Mouse (Mus musculus) liver, embryonic 14.5 days (tissue): Measurements from ENCODE around the gene Cd248. TPM values are rescaled to one million over a fixed set of nuclear protein-coding genes. Genes with fewer than 3 reads are reported as not detected.

Source experiments
- ATAC-seq: fragments of 200-750 bp; cut with Nextera tagmentation; 2 replicates; pipeline ENCODE4 v1.8.0; 2017; ENCODE audit warnings: moderate number of reproducible peaks, mild to moderate bottlenecking, moderate library complexity; ENCODE audit not compliant: insufficient read depth
- DNase-seq, 3 experiments: peaks; one replicate each; pipeline ENCODE4 v3.0.0-alpha.2; 2012 to 2013; ENCODE audit warnings: low read depth in 3 of 3, low spot score in 3 of 3
- H3K27ac ChIP-seq: fragments of 300-500 bp; sonication (generic); 2 replicates; pipeline ENCODE4 v1.5.1; 2014; ENCODE audit warnings: moderate library complexity, mild to moderate bottlenecking, control low read depth, inconsistent platforms
- H3K27me3 ChIP-seq: fragments of 300-500 bp; sonication (generic); 2 replicates; pipeline ENCODE4 v1.6.1; 2014; ENCODE audit warnings: mild to moderate bottlenecking, low read length, moderate library complexity; ENCODE audit not compliant: control insufficient read depth, insufficient read depth
- H3K36me3 ChIP-seq: fragments of 300-500 bp; sonication (generic); replicated peaks from 2 replicates; pipeline ENCODE4 v1.6.1; 2014; ENCODE audit warnings: low read depth; ENCODE audit not compliant: control insufficient read depth, insufficient read depth
- H3K4me1 ChIP-seq, 2 experiments: fragments of 200-500 bp in 1 of 2; fragments of 300-500 bp in 1 of 2; sonication (generic) in 1 of 2; replicated peaks; 2 replicates each; pipeline ENCODE4 v1.6.1; 2012 to 2014; ENCODE audit warnings: antibody characterized with exemption in 1 of 2, inconsistent platforms in 1 of 2, low read length in 1 of 2; ENCODE audit not compliant: control insufficient read depth in 2 of 2, insufficient read depth in 2 of 2
- H3K4me2 ChIP-seq: fragments of 300-500 bp; sonication (generic); 2 replicates; pipeline ENCODE4 v1.6.1; 2014; ENCODE audit warnings: low read depth, mild to moderate bottlenecking, control low read depth, moderate library complexity
- H3K4me3 ChIP-seq, 2 experiments: fragments of 200-500 bp in 1 of 2; fragments of 300-500 bp in 1 of 2; sonication (generic) in 1 of 2; 2 replicates each; pipeline ENCODE4 v1.5.1; 2012 to 2014; ENCODE audit warnings: low read depth in 2 of 2, low read length in 2 of 2, mild to moderate bottlenecking in 2 of 2, control low read depth in 1 of 2, inconsistent platforms in 1 of 2, moderate library complexity in 1 of 2; ENCODE audit not compliant: insufficient read depth in 1 of 2
- H3K9ac ChIP-seq: fragments of 300-500 bp; sonication (generic); replicated peaks from 2 replicates; pipeline ENCODE4 v1.6.1; 2014; ENCODE audit warnings: mild to moderate bottlenecking, control low read depth, moderate library complexity
- H3K9me3 ChIP-seq: fragments of 300-500 bp; sonication (generic); 2 replicates; pipeline ENCODE4 v1.6.1; 2016; ENCODE audit warnings: low read length, mixed read lengths; ENCODE audit not compliant: control insufficient read depth
- CTCF ChIP-seq: IDR thresholded peaks from 2 replicates; pipeline ENCODE4 v1.5.1; 2016; ENCODE audit warnings: antibody characterized with exemption, low read depth, control low read depth
- EP300 ChIP-seq: IDR thresholded peaks from 2 replicates; pipeline ENCODE4 v1.6.1; 2016; ENCODE audit warnings: antibody characterized with exemption, low read depth
- WGBS: fragments of 180-500 bp; shearing (Covaris S2); extraction: QIAGEN DNeasy Blood & Tissue Kit; methylation state at CpG from one replicate; pipeline ENCODE4 v1.1.7; 2014; ENCODE audit not compliant: insufficient replicate concordance; 5-methylcytosine and 5-hydroxymethylcytosine counted together
- polyA plus RNA-seq, 2 experiments: library from polyadenylated mRNA; depleted of rRNA in 1 of 2; stranded (reverse) in 1 of 2; unstranded in 1 of 2; fragments of >200 nt; fragmentation: Nextera tagmentation in 1 of 2; extraction: Ambion mirVana in 1 of 2; gene quantifications; 2 replicates each; pipeline versions ENCODE4 v1.2.1 to v1.2.3; 2012 to 2014

The Cd248 gene
- polyA plus RNA-seq, 2 experiments = 2.0 to 2.8 TPM

- Histone ChIP-seq H3K27ac (no peak overlapping the region), H3K4me1 (peaks cover 12 to 18% of the 10 kb centered on the region in 2 experiments), H3K36me3 (no peaks in the 10 kb centered on the region), H3K9ac (peak overlapping the region; percentile 61), H3K4me3 (peak overlapping the region; percentile 53 to 60), H3K4me2 (peak overlapping the region; percentile 84), H3K9me3 (no peaks in the 10 kb centered on the region), H3K27me3 (no peaks in the 10 kb centered on the region)
- WGBS = 21% methylated on average over 41 of the region's 41 CpGs
- no peak for DNase-seq
- no peak for TF ChIP-seq CTCF
- TF ChIP-seq EP300 = no peak
- ATAC-seq = no peak
Observed at GRCm38 (mm10) chr19:5039301-5040114, 28.4 kb upstream of the Cd248 start.

- 3% methylated on average over 40 of the region's 40 CpGs for WGBS
- TF ChIP-seq CTCF = peak; percentile 8; the same call in 1 of the 2 replicates
- TF ChIP-seq EP300 = no peak
- Histone ChIP-seq H3K36me3 (no peaks in the 10 kb centered on the region), H3K4me2 (peak within 1 kb of the TSS; percentile 84), H3K9ac (peak within 1 kb of the TSS; percentile 78), H3K9me3 (no peaks in the 10 kb centered on the region), H3K27me3 (no peaks in the 10 kb centered on the region), H3K4me1 (peaks cover 12 to 18% of the 10 kb centered on the region in 2 experiments), H3K27ac (peak within 1 kb of the TSS; percentile 62), H3K4me3 (peak within 1 kb of the TSS; percentile 70 to 85)
- DNase-seq = peak; percentile 87 to 90 (median 90)
- ATAC-seq = peak; percentile 78
Observed at GRCm38 (mm10) chr19:5040862-5041523, 26.9 kb upstream of the Cd248 start, which contains the start of gene Brms1. TSS of gene Brms1 (plus strand) at chr19:5041354.

GRCm38 (mm10) chr19:5041588-5041987 is 26.3 kb upstream of the Cd248 start:
- peaks cover 12 to 18% of the 10 kb centered on the region in 2 experiments for H3K4me1 ChIP-seq
- peak overlapping the region; percentile 84 for H3K4me2 ChIP-seq
- H3K9ac ChIP-seq = peak overlapping the region; percentile 78
- H3K27ac ChIP-seq = peak overlapping the region; percentile 62
- no peak for TF ChIP-seq EP300
- no peak for TF ChIP-seq CTCF
- H3K36me3 ChIP-seq = no peaks in the 10 kb centered on the region
- peak overlapping the region; percentile 70 to 85 for H3K4me3 ChIP-seq
- DNase-seq (no peak), ATAC-seq (no peak; the same call in 1 of the 2 replicates)
- 1% methylated on average over 16 of the region's 16 CpGs for WGBS
- H3K9me3 ChIP-seq = no peaks in the 10 kb centered on the region
- H3K27me3 ChIP-seq = no peaks in the 10 kb centered on the region

GRCm38 (mm10) chr19:5045531-5045930 is 22.3 kb upstream of the Cd248 start:
- no peaks in the 10 kb centered on the region for H3K9me3 ChIP-seq
- no peak overlapping the region for H3K4me3 ChIP-seq
- H3K4me2 ChIP-seq = no peak overlapping the region
- H3K9ac ChIP-seq = no peak overlapping the region
- H3K27ac ChIP-seq = no peak overlapping the region
- TF ChIP-seq CTCF (no peak), EP300 (no peak)
- 66% methylated on average over 4 of the region's 4 CpGs for WGBS
- no peak for ATAC-seq
- DNase-seq = no peak
- peaks cover 3 to 5% of the 10 kb centered on the region in 2 experiments for H3K4me1 ChIP-seq
- no peaks in the 10 kb centered on the region for H3K36me3 ChIP-seq
- no peaks in the 10 kb centered on the region; the same call in 1 of the 2 replicates for H3K27me3 ChIP-seq
